Mouse (Mus musculus): ENCODE data around the gene Zfp46.

DNA sequence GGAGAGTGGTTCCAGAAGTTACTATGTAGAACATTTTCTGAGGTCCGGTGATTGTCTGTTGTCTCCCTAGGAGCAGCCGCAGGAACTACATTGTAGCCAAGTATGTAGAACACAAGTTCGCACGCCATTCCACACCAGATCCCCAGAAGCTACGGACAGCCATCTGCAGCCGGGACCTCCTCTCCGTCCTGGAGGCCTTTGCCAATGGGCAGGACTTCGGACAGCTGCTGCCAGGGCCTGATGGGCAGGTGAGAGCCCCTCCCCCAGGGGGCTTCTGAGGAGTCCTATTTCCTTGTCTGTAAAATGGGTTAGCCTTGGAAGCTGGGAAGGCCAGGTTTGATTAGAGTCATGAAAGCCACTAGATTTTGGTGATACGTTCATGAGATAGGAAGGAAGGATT lies 45.4 kb upstream of the Zfp46 start:
- no peak for TF ChIP-seq POLR2A (IDR thresholded peaks at IDR 0.05; ENCODE audit: borderline replicate concordance, insufficient read depth, low read length)
- TF ChIP-seq CTCF (IDR thresholded peaks at IDR 0.05; ENCODE audit: borderline replicate concordance, insufficient read depth, low read depth, low read length), result no peak

Data from cerebellum, adult 2 months (tissue).